Mouse (Mus musculus) hindbrain, postnatal 0 days (tissue): ENCODE data around the gene Gm21983. TPM values are rescaled to one million over a fixed set of nuclear protein-coding genes. Genes with fewer than 3 reads are reported as not detected.

Source experiments
- ATAC-seq: fragments of 200-750 bp; cut with Nextera tagmentation; 2 replicates; pipeline ENCODE4 v1.8.0; 2017; ENCODE audit warnings: mild to moderate bottlenecking, moderate TSS enrichment, moderate library complexity
- DNase-seq: peaks from one replicate; pipeline ENCODE4 v3.0.0-alpha.2; 2015; ENCODE audit warnings: low spot score
- H3K27ac ChIP-seq: fragments of 300-500 bp; sonication (generic); 2 replicates; pipeline ENCODE4 v1.5.1; 2014; ENCODE audit warnings: mild to moderate bottlenecking
- H3K27me3 ChIP-seq: fragments of 300-500 bp; sonication (generic); 2 replicates; pipeline ENCODE4 v1.6.1; 2014; ENCODE audit warnings: low read length, mixed read lengths; ENCODE audit not compliant: insufficient read depth
- H3K36me3 ChIP-seq: fragments of 300-500 bp; sonication (generic); 2 replicates; pipeline ENCODE4 v1.6.1; 2014; ENCODE audit warnings: low read length, mixed read lengths; ENCODE audit not compliant: insufficient read depth
- H3K4me1 ChIP-seq: fragments of 300-500 bp; sonication (generic); 2 replicates; pipeline ENCODE4 v1.6.1; 2014; ENCODE audit warnings: antibody characterized with exemption, low read length, mixed read lengths; ENCODE audit not compliant: insufficient read depth
- H3K4me2 ChIP-seq: fragments of 300-500 bp; sonication (generic); 2 replicates; pipeline ENCODE4 v1.6.1; 2014; ENCODE audit warnings: low read depth, mild to moderate bottlenecking, low read length, moderate library complexity, mixed read lengths
- H3K4me3 ChIP-seq: fragments of 300-500 bp; sonication (generic); 2 replicates; pipeline ENCODE4 v1.5.1; 2014; ENCODE audit warnings: low read length
- H3K9ac ChIP-seq: fragments of 300-500 bp; sonication (generic); replicated peaks from 2 replicates; pipeline ENCODE4 v1.6.1; 2014; ENCODE audit warnings: mild to moderate bottlenecking, low read length, moderate library complexity, mixed read lengths
- H3K9me3 ChIP-seq: fragments of 300-500 bp; sonication (generic); 2 replicates; pipeline ENCODE4 v1.6.1; 2016; ENCODE audit warnings: low read length, mixed read lengths
- CTCF ChIP-seq: IDR thresholded peaks from 2 replicates; pipeline ENCODE4 v1.5.1; 2016; ENCODE audit warnings: antibody characterized with exemption, control low read depth, low read depth
- WGBS: fragments of 180-500 bp; shearing (Covaris S2); extraction: QIAGEN DNeasy Blood & Tissue Kit; methylation state at CpG from one replicate; pipeline ENCODE4 v1.1.7; 2014; 5-methylcytosine and 5-hydroxymethylcytosine counted together
- polyA plus RNA-seq: library from polyadenylated mRNA; unstranded; fragments of >200 nt; fragmentation: Nextera tagmentation; extraction: Ambion mirVana; gene quantifications from 2 replicates; pipeline ENCODE4 v1.2.1, GENCODE M21; 2015
- total RNA-seq: library from RNA; depleted of rRNA; stranded (reverse); fragments of >200 nt; gene quantifications from 2 replicates; pipeline ENCODE4 v1.2.3, GENCODE M21; 2014; rRNA removed

Gm21983 gene
- total RNA-seq (not detected in 2 replicates), polyA plus RNA-seq (0.43 and 0.44 TPM in 2 replicates)

DNA sequence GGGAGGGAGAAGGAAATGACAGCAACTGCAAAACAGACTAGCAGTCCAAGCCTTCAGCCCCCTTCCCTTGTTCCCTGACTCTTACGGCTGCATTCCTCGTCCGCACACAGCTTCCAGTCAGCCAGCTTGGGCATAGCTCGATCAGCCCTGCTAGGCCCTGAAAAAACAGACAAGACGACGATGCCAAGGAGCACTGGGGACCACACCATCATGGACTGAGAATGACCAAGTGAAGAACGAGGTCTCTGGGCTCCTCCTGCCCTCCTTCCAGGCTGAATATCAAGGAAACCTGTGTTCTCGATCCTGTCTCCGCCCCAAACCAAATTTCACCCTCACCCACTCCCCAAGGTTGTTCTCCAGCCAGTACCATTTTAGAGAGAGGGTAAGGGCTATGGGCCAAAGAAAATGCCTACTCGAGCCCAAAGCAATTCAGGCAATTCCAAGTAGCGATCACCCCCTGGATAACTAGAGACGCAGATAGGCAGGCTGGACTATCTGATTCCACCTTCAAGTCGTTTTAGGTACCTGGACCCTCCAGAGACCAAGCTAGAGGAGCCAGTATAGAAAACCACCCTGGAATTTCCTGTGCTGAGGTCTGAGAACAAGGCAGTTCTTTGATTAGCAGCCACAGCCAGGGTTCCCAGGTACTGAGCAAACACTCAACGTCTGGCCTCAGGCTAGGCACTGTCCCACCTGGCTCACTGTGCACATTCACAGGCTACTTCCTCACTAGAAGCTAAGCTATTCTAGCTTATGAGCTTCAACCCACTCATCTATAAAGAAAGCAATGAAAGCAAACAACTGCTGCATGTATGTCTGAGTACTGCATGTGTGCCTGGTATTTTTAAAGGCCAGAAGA lies at the start of gene Gm21983, which contains the start of gene Mia:
Gm21983 (minus strand) TSS at position 250 of the 859 bp plus-strand sequence.
Mia (minus strand) TSS at position 321 of the 859 bp plus-strand sequence.
- WGBS, result 61% methylated on average over 14 of the region's 14 CpGs
- Histone ChIP-seq H3K4me2 (peak within 1 kb of the TSS; percentile 62), H3K36me3 (peaks cover 14% of the 10 kb centered on the region; the same call in 1 of the 2 replicates), H3K4me3 (peak within 1 kb of the TSS; percentile 8; the same call in 1 of the 2 replicates), H3K9ac (no peak within 1 kb of the TSS; the same call in 1 of the 2 replicates), H3K4me1 (peaks cover 7% of the 10 kb centered on the region), H3K9me3 (no peaks in the 10 kb centered on the region), H3K27ac (peak within 1 kb of the TSS; percentile 93), H3K27me3 (no peaks in the 10 kb centered on the region)
- no peak for TF ChIP-seq CTCF
- ATAC-seq, result no peak
- DNase-seq, result peak; percentile 31

DNA sequence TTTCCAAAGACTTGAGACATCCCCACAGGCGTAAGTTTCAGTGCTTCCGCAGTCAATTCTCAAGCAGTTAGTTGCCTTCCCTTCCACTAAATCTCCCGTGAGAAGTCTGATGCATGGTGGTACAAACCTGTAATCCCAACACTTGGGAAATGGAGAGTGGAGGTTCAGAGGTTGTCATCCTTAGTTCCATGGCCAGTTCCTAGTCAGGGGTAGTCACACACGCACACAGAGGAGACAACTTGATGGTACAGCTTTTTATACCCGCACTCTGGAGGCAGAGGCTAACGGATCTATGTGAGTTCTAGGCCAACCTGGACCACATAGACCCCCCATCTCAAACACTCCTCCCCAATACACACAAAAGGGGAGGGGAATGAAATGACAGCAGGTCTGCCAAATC lies 48.0 kb upstream of the Gm21983 start:
- ATAC-seq, result 0 out of 2 replicates have a peak, but pooled peaks have one; percentile 0
- DNase-seq, result no peak
- Histone ChIP-seq H3K4me3 (peak overlapping the region; percentile 92), H3K4me1 (peaks cover 38% of the 10 kb centered on the region), H3K9me3 (no peaks in the 10 kb centered on the region), H3K36me3 (no peaks in the 10 kb centered on the region), H3K27ac (peak overlapping the region; percentile 88), H3K27me3 (no peaks in the 10 kb centered on the region), H3K4me2 (peak overlapping the region; percentile 78), H3K9ac (peak overlapping the region; percentile 89)
- 16% methylated on average over 6 of the region's 6 CpGs for WGBS
- TF ChIP-seq CTCF, result no peak

DNA sequence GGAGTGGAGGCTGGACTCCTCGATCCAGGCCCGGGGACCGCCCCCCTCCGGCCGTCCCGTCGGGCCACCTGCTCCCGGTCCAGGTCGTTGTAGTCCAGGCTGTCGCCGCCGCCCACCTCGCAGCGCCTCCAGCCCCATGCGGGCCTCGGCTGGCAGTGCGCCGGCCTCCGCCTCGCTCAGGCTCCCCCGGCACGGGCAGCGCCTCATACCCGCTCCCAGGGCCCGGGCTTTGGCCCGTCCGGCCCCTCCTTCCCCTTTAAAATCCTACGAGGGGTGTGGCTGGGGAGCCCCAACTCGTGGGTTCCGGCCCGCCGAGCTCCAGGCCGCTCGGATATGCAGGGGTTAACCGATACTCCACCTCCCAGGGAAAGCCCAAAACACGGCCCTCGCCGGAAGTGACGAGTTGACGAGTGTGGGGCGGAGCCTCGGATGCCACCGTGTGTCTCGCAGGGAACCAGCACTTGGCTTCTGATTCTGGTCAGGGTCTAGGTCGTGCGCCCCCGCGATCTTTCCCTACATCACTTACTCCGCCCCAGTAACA lies 47.5 kb upstream of the Gm21983 start, which contains the start of gene Itpkc:
Itpkc (minus strand) TSS at position 381 of the 541 bp plus-strand sequence.
- WGBS, result under 1% methylated on average over 47 of the region's 49 CpGs
- 0 out of 2 replicates have a peak, but pooled peaks have one; percentile 39 for TF ChIP-seq CTCF
- H3K9me3 ChIP-seq, result no peaks in the 10 kb centered on the region
- peaks cover 36% of the 10 kb centered on the region for H3K4me1 ChIP-seq
- H3K27me3 ChIP-seq, result no peaks in the 10 kb centered on the region
- peak; percentile 86 for ATAC-seq
- no peaks in the 10 kb centered on the region for H3K36me3 ChIP-seq
- H3K4me2 ChIP-seq, result peak within 1 kb of the TSS; percentile 78
- H3K27ac ChIP-seq, result peak within 1 kb of the TSS; percentile 88
- peak within 1 kb of the TSS; percentile 89 for H3K9ac ChIP-seq
- peak; percentile 97 for DNase-seq
- peak within 1 kb of the TSS; percentile 92 for H3K4me3 ChIP-seq

DNA sequence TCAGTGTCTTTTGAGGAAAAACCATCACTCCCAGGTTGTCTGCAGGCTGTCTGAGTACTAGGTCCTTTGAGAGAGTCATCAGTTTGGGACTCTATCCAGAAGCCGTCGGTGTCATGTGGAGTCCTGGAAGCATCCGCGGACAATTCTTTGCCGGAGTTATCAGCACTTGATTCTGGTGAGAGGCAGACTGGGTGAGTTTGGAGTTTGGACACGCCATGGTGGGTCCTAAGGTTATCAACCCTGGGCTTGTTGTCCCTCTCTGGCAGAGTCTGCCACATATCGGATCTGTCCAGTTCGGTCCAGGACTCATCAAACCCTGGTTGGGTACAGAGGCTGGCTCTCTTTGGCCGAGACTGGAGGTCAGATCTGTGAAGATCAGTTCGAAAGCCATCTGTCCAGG lies 46.8 kb upstream of the Gm21983 start:
- Histone ChIP-seq H3K4me1 (peaks cover 35% of the 10 kb centered on the region), H3K9me3 (no peaks in the 10 kb centered on the region), H3K36me3 (no peaks in the 10 kb centered on the region), H3K27ac (peak overlapping the region; percentile 88), H3K9ac (peak overlapping the region; percentile 89), H3K27me3 (no peaks in the 10 kb centered on the region), H3K4me3 (peak overlapping the region; percentile 92), H3K4me2 (peak overlapping the region; percentile 78)
- no peak for TF ChIP-seq CTCF
- peak; percentile 8 for DNase-seq
- no peak; the same call in 1 of the 2 replicates for ATAC-seq
- under 1% methylated on average over 10 of the region's 10 CpGs for WGBS

DNA sequence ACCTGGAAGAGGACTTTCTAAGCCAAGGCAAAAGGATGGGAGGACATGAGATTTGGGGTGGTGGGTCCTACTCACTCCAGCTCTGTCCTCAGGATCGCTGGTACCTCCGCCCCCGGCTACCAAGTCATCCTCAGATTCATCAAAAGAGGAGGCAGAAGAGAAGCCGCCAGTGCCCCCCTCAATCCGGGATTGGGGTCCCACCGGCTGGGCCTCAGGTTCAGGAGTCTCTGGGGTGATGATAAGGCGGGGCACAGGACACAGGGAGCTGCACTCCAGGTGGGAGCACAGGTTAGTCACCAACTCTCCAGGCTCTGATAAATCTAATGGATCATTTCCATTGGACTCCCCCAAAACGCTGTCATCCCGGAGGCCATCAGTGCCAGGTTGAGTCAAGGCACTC lies 46.4 kb upstream of the Gm21983 start:
- DNase-seq, result no peak
- Histone ChIP-seq H3K4me1 (peaks cover 35% of the 10 kb centered on the region), H3K4me2 (peak overlapping the region; percentile 78), H3K27ac (peak overlapping the region; percentile 88; the same call in 1 of the 2 replicates), H3K36me3 (no peaks in the 10 kb centered on the region), H3K9me3 (no peaks in the 10 kb centered on the region), H3K4me3 (peak overlapping the region; percentile 92), H3K27me3 (no peaks in the 10 kb centered on the region), H3K9ac (peak overlapping the region; percentile 89)
- ATAC-seq, result no peak
- WGBS, result 20% methylated on average over 9 of the region's 9 CpGs
- TF ChIP-seq CTCF, result no peak

DNA sequence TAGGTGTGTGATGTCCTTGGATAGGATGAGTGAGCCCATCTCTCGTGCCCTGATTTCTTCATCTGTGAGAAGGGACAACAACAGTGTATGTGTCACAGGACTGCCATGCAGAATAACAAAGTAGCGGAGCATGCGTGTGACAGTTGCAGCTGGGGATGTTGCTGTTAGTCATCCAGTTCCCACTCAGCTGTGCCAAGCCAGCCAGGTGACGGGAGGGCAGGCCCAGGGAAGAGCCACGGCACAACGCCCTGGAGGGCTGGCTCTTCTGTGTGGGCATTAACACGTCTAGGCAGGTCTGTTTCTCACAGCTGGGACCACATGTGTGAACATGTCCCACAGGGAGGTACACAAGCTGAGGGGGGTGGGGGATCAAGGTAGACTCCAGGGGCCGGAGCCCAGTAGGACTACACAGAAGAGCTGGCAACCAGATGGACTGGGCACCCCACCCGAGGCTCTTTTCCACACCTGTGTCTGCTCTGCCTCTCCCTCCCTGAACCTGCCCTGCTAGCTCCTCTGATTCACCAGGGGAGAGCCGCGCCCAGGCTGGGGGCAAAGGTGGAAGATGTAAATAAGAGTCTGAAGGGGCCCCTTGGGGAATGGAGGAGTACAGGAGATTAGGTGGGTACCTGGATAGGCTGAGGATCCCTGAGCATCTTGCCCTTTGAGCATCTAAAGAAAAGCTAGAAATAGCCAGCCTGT lies 44.1 kb upstream of the Gm21983 start:
- WGBS, result 60% methylated on average over 11 of the region's 11 CpGs
- H3K9ac ChIP-seq, result peak overlapping the region; percentile 30
- H3K27me3 ChIP-seq, result no peaks in the 10 kb centered on the region
- H3K4me2 ChIP-seq, result peak overlapping the region; percentile 78
- H3K4me1 ChIP-seq, result peaks cover 35% of the 10 kb centered on the region
- H3K4me3 ChIP-seq, result peak overlapping the region; percentile 92
- DNase-seq (no peak), ATAC-seq (no peak)
- no peak overlapping the region for H3K27ac ChIP-seq
- H3K36me3 ChIP-seq, result no peaks in the 10 kb centered on the region
- TF ChIP-seq CTCF, result no peak
- no peaks in the 10 kb centered on the region for H3K9me3 ChIP-seq
